Mouse (Mus musculus) adrenal gland, postnatal 25 days (tissue): Measurements from ENCODE around the gene Slc22a17. TPM values are rescaled to one million over a fixed set of nuclear protein-coding genes. Genes with fewer than 3 reads are reported as not detected.
"Not testable (repeated sequence)": the region's sequence is repeated elsewhere in the genome, so short reads cannot be mapped to it uniquely, and the experiment has no call there.

Experiments
- DNase-seq: peaks from one replicate; pipeline ENCODE4 v3.0.0; 2021; ENCODE audit warnings: mixed read lengths
- long read RNA-seq: library from polyadenylated mRNA; stranded (forward); transcript quantifications from one replicate; pipeline ENCODE4 v2.0.0, GENCODE M21; 2021
- total RNA-seq: library from RNA; stranded (reverse); gene quantifications from 2 replicates; pipeline ENCODE4 v1.2.3, GENCODE M21; 2021

Slc22a17 gene
- total RNA-seq = 32.9 and 41.6 TPM in 2 replicates
- long read RNA-seq, transcript Slc22a17-210 (10 exons, 2,340 nt) = major isoform, 10 of 39 reads
- long read RNA-seq, partial matches to known transcripts = 12 of 39 reads
- long read RNA-seq, other reads (novel, unspliced or antisense) = 12 of 39 reads

DNA sequence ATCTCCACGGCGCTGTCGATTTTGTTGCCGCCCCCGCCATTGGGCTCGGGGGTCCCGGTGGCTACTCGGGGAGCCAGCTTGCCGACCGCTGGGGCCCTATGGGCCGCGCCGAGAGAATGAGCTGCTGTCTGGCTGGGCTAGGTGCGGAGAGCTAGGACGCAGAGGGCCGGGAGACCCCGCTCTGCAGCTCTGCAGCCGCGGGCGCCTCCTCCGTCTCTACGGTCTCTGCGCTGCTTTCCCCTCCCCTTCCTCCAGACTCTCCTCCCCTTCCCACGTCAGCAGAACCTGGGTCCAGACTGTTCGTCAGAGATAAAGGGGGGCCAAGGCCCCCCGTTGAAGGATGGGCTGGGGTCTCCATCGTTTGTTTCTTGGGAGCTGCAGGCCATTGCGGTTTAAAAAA is at the start of gene Slc22a17:
TSS of gene Slc22a17 (minus strand) at position 247 of the 400 bp plus-strand sequence.
- peak; percentile 68 for DNase-seq

DNA sequence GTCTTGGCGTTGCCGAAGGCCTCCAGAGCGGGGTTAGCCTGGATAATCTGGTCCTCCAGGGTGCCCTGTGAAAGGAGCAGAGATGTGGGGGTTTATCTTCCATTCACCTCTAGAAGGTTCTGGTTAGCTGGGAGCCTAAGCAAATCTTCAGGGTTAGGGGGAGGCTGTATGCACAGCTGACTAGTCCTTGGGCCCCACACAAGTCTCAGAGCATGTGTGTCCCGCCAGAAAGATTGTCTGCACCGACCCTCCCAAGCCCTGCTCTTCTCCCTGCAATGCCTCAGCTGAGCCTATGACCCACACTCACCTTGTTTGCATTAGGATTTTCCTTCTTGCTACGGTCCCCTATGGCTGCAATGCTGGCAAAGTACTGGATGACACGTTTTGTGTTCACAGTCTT is 49.8 kb upstream of the Slc22a17 start:
- DNase-seq = no peak

DNA sequence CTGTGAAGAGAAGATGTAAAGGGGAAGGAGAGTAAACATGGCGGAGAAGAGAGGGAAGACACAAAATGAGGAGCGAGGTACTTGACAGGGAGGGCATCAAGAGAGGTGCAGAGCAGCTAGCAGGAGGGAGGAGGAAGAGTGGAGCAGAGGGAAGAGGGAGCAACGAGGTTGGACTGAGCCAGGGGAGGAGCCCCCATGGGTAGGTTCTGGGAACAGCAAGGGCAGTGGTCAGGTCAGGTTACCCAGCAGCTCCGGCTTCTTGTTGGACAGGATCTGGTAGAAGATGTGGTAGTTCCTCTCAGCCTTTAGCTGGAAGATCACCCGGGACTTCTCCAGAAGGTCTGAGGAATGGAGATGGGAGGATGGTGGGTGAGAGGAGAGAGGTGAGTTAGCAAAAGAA is 48.6 kb upstream of the Slc22a17 start:
- DNase-seq = no peak

DNA sequence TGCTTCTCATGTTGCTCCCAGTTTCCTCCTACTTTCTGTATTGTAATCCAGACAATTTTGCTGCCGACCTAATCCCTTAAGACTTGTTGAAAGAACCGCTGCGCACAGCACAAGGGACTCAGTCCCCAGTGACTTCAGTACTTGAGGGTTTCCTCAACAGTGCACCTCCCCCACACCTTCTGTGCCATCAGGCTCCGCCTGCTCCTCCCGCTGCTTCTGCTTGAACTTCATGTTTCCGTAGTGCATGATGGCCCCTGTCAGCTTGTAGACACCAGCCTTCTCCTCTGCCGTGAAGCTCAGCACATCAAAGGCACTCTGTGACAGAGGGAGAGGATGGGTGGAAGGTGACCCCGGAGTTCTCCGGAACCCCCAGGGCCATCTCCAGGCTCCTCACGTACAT is 47.8 kb upstream of the Slc22a17 start:
- no peak for DNase-seq

DNA sequence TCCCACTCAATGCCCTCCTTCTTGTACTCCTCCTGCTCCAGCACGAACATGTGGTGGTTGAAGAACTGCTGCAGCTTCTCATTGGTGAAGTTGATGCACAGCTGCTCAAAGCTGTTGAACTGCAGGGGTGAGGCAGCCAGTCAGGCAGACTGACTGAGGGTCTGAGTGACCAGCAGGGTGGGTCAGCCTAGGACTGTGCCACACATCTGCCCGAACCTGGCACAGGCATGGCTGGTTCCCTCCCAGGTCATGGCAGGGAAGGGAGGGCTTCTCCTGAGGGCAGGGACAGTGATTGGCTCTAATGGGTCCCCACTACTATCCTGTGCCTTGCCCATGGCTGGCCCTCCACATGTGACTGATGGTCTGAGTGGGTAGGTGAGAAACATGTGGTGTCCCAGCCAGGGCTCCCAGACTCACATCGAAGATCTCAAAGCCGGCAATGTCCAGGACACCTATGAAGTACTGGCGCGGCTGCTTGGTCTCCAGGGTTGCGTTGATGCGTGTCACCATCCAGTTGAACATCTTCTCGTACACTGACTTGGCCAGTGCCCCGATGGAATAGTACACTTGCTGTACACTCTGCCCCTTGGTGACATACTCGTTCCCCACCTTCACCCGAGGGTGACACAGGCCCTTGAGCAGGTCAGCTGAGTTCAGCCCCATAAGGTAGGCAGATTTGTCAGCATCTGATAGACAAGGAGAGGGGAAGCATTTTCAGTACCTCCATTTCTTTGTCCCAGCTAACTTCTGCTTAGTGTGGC is 47.1 kb upstream of the Slc22a17 start:
- DNase-seq = not testable (repeated sequence)

DNA sequence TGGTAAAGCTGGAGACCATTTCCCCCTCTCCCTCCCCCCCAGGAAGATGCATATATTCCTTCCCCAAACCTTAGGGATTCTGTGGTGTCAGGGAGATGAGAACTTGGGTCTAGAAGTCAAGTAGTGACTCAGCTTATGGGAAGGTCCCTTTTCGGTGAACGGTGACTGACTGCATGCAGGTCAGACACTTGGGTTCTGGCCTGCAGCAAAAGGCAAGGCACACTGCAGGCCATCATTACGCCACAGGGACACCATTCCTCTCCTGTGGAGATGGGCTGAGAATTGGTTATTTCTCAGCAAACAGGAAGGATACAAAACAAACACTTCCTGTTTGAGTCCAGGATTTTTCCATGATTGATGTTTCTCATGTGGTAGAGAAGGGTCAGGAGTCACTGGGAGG is 46.3 kb upstream of the Slc22a17 start:
- DNase-seq = no peak

DNA sequence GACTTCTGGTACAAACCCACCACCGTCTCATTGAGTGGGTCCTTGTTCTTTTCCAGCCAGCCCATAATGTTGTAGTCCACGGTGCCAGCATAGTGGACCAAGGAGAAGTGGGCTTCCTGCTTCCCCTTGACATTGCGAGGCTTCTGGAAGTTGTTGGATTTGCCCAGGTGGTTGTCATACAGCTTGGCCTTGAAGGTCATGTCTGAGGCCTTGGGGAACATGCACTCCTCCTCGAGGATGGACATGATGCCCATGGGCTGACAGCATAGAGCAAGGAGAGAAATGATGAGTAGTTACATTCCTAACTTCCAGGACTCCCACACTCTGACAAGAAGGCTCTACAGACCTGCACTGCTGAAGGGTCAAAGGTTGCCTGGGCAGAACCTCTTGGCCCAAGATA is 45.6 kb upstream of the Slc22a17 start:
- no peak for DNase-seq

DNA sequence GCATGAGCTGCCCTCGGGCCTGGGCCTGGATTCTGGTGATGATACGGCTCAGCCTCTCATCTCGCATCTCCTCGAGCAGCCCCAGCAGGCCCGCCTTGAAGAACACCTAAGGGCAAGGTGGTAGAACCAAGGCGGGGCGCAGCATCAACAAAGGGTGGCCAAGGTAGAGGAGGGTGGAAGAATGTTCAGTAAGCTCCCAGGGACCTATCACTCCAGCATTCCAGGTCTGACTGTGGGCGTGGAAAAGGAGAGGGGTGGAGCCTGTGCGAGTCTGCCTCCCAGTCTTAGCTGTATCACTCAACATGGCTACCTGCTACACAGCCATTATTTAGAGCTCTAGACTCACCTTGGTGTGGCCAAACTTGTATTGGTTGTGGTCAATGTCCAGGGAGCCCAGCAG is 43.6 kb upstream of the Slc22a17 start:
- no peak for DNase-seq

DNA sequence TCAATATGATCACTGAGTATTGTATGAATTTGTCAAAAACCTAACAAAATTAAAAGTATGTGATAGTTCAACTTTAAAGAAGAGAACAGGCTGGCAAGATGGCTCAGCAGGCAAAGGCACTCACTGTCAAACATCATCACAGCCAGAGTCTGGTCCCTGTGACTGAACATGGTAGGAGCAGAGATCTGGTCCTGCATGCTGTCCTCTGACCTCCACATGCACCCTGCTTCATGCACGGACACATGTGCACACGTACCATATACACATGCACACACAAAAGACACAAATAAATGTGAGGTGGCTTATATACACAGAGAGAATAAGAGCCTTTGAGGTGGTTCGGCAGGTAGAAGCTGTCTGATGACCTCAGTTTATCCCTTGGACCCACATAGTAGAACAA is 42.5 kb upstream of the Slc22a17 start:
- DNase-seq = no peak

DNA sequence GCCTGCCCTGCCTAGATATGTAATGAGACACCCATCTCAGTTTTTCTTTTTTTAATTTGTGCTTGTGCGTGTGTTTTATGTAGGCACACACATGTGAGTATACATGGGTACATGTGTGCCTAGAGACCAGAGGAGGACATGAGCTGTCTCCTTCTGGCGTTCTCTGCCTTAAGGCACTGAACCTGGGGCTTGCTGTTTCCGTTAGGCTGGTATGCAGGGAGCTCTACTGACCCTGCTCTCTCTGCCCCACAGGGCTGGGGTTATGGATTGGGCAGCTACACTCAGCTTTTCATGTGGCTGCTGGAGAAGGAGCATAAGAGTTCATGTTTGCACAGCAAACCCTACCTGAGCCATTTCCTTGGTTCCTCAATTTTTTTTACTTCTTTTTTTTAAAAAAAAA is 41.5 kb upstream of the Slc22a17 start:
- DNase-seq = no peak

DNA sequence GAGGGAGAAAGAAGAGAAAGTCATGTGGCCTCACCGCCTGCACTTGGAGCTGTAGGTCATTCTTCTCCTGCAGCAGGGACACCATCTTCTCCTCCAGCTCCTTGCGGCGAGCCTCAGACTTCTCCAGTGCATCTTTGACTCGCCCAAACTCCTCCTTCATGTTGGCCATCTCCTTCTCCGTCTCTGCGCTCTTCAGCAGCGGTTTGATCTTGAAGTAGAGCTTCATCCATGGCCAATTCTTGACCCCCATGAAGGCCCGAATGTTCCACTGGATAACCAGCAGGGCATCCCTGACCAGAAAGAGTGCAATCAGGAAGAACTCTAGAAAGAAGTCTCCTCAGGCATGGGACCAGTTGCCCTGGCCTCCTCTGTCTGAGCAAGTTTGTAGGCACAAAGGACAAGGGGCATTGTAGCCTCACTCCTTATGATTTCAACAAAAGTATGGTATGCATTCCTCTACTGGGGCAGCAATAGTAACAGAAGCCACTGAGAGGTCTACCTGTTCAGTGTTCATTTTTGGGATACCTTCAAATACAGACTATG is 40.8 kb upstream of the Slc22a17 start:
- DNase-seq = no peak

DNA sequence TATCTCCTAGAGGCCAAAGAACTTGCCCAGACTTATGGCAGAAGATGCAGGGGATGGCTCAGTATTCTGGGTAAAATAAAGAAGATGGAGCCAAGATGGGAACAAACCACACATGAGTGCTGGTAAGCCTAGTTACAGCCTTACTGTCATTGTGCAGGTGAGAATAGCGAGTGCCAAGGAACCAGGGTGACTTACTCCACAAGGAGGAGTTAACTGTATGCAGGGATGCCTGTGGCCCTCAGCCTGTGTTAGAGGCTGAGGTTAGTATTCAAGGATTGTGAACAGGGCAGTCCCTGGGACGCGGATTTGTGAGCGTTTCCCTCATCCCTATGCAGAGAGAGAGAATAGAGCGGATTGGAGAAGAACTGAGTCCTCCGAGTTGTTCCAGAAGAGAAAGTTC is 38.7 kb upstream of the Slc22a17 start:
- no peak for DNase-seq

DNA sequence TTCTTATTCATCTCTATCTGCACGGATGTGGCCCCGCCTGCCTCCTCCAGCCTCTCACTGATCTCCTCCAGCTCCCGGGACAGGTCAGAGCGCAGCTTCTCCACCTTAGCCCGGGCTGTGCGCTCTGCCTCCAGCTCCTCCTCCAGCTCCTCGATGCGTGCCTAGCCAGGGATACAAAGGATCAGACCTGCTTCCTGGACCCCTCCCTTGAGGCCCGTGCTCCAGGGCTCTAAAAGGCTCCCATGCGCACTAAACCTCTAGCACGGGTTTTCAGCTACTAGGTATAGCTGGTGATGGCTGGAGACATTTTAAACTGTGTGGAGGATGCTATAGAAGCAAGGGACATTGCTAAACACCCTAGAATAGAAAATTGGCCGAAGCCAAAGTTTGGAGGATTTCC is 37.6 kb upstream of the Slc22a17 start:
- DNase-seq = no peak

DNA sequence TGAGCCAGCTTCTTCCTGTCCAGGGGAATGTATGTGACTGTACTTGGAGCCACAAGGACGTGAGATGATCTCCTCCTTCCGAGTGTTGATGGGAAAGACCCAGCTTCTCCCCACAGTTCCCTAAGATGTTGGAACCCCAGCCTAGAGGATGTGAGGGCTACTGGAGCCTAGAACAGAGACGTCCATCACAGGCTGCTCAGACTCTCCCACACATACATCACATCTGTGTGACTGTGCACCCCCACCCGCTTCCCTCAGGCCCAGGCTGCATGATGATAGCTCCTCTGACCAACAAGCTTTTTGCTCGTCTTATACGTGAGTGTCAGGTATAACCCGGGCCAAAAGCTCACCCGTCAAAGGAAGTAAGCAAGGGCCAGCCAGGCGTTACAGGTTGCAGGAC is 35.8 kb upstream of the Slc22a17 start:
- DNase-seq = no peak

DNA sequence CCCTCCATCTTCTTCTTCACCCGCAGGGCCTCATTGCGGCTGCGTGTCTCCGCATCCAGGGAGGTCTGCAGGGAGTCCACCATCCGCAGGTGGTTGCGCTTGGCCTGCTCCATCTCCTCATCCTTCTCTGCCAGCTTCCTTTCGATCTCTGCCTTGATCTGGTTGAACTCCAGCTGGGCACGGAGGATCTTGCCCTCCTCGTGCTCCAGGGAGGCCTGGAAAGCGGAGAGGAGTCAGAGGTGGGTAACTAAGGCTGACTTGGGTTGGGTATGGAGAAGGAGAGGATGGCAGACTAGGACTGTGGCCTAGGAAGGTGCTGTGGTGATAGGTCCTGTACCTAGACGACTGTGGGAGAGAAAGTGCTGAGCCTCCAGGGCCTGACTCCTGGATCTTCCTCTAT is 34.1 kb upstream of the Slc22a17 start:
- not testable (repeated sequence) for DNase-seq

DNA sequence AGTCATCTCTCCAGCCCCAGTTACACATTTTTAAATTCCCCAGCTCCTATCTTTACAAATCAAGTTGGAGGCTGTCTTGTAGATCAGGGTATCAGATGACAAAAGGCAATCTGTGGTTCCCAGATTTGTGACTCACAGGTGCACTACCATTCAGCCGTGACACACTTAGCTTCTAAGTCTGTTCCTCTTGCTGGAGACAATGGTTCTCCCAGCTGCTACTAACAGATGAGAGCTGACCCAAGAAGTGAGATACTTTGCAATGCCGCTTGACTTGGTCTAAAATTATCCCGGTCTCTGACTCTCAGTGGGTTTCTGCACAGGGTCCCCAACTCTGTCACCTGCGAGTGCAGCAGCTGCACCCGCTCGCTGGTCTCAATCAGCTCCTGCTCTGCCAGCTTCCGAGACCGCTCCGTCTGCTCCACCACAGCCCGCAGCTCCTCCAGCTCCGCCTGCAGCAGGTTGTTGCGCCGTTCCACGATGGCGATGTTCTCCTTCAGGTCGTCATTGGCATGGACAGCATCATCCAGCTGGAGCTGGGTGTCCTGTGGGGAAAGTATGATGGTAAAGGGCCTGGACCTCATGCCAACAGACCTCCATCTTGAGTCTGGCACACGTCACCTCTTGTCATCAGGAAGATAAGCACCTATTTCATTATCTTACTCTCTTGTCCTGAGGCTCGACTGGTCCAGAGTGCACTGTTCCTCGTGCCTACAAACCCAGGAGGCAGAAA is 33.2 kb upstream of the Slc22a17 start:
- no peak for DNase-seq

DNA sequence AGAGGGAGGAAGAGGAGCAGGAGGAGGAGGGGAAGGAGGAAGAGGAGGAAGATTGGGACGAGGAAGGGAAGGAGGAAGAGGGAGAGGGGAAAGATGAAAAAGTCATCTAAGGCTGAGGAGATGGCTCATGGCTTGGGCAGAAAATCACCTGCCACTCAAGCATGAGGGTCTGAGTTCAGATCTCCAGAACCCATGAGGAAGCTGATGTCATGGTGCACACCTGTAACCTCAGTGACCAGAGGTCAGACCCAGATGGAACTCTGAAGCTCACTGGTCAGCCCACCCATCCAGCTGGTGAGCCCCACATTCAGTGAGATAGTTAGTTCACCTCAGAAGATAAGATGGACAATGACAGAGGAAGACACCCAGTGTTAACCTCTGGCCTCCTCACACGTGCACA is 32.0 kb upstream of the Slc22a17 start:
- DNase-seq = no peak

DNA sequence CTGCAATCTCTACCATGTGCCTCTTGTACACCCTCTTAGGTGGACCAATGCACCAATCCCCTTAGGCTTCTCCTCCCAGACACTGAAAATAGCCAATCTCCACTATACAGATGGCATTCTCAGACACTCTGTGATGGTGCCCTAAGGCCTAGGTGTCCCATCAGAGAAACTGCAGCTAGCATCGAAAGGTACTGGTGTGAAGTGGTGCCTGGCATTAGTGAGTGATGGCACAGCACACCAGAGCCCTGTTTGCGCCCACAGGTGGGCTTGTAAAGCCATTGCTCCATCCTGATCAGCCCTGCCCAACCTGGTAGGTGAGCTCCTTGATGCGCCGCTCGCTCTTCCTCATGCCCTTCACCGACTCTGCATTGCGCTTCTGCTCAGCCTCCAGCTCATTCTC is 31.0 kb upstream of the Slc22a17 start:
- DNase-seq = no peak

DNA sequence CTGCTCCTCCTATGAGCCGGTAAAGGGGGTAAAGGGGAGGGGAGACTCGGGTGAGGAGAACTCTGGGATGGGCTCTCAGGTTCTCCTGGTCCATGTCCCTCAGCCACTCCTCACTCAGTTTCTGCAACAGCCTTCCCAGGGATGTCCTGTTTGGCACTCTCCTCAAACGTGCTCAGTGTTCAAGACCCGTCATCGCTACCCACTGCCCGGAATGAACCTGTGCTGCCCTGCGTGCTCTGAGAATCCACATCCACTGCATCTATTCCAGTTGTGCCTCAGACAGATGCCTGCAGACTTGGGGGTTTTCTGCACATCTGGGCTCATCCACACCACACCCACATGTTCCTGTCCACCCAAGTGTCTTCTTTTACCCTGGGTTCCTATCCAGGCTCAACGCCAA is 29.5 kb upstream of the Slc22a17 start:
- DNase-seq = no peak

DNA sequence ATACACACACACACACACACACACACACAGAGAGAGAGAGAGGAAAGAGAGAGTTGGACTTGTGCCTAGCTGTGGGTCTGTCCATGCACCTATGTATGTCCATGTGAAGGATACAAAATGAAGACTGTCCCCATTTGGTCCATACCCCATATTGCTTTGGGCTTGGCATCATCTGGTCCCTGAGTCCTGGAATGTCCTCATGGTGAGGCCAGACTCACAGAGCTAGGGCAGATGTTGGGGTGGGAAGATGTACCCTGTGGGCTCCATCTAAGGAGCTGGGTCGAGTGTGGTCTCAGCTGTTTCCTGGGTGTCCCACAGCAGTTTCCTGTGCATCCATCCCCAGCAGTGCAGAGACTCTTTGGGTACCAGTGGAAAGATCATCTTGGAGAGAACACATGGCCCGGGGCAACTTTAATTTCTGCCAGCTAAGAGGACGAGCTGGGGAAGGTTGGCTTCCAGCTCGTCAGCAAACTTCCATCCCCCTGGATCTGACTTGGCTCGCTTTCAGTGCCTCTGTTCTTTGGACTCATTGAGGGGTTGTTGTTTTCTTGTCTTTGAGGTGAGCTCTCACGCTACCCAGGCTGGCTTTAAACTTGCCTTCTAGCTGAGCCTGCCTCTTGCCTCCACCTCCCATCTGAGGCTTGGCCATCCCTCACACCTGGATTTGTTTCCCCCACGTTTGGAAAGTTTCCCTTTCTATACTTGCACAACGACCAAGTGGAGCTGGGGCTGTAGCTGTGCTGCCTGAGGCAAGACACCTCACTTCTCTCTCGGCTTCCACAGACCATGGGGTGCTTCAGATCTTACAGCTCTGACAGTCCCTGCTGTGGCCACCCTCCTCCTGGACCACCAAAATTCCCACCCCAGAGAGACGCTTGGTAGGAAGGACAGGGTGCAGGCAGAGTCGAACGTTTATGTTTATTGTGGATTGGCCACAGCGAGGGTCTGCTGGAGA is 28.4 kb upstream of the Slc22a17 start:
- DNase-seq = no peak

DNA sequence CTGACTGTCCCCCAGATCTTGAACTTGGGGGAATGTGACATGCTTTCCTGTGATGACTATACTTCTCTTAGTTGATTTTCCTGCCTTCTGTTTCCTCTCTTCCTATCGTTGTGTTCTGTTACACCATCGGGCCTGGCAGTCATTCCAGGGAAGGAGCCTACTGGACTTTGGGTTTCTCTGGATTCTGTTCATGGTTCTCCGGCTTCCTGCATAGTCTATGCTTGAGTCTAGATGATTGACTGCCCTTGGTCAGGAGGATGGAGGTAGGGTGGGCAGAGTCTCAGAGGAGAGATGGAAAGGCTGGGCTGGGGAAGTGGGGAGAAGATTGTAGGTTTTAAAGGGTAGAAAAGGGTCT is 27.2 kb upstream of the Slc22a17 start:
- DNase-seq = no peak

DNA sequence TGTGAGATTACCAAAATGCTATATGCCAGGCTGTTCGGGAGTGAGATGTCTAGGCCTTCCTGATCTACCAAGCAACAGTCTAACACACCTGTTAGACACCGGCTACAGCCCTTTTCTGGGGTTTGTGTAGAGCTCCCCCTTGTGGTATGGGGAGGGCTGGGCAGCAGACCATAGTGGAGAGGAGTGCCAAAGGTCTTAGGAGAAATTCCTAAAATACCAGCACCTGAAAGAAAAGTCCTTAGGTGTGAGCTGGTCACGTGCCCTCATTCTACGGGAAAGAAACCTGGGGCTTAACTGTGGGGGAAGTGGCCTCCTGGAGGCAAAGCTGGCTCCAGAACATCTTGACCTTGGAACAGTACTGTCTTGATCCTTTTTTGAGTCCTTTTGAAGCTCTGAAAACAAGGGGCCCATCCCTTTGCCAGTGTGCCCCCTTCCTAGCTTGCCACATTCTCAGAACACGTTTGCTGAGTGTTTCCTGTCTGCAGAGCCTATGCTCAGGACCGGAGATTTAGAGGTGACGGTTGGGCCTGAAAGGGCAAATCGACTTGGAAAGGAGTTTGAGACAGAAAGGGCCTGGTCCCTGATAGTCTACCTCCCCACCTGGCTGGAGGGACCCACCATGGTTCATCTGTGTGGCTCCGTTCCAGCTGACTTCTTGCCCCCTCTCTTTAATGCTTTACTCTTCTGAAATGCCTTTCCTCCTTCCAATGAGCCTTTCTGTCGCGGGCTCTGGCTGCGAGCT is 26.7 kb upstream of the Slc22a17 start:
- peak; percentile 57 for DNase-seq
